Mouse (Mus musculus): ENCODE results near the gene Chic2. TPM values are rescaled to one million over a fixed set of nuclear protein-coding genes. Genes with fewer than 3 reads are reported as not detected.

Chic2 gene
- total RNA-seq, 2 experiments from 2014 or later = 27.7 to 29.3 TPM

Other genes with a start within 250 kb of the Chic2 start
- not detected for gene Gsx2, start 30.8 kb upstream of the Chic2 start, total RNA-seq (2021)
- 10 to 100 TPM; 43.3 to 51.1 TPM for gene Pdgfra, start 107.5 kb upstream of the Chic2 start, total RNA-seq (2021)